Mouse (Mus musculus) T-helper 2 cell (primary cell): Measurements from ENCODE around the gene Tmem92.

ENCODE experiments used
- in situ Hi-C: fragments of 300-600 bp; cut with MboI, MseI; formaldehyde crosslinking; loops from one replicate; pipeline ENCODE4 v1.15.1; 2025; ENCODE audit warnings: high pct_unique_total_duplicates

Gene Tmem92

DNA sequence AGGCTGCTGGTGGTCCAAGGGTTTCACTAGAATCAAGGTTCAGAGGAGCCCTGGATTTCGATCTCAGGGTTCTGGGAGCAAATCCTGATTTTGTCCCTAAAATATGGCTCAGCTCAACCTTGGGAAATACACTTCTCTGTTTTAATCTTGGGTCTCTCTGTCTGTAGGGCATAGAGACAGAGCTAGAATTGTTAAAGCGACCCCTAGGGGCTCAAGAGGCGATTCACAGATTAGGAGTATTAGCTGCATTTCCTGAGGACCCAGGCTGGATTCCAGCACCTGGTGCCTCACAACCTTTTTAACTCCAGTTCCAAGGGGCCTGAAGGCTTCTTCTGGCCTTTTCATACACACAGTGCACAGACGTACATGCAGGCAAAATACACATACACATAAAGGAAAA, 52.9 kb downstream of the Tmem92 start:
- in situ Hi-C loops, result no loop called here

DNA sequence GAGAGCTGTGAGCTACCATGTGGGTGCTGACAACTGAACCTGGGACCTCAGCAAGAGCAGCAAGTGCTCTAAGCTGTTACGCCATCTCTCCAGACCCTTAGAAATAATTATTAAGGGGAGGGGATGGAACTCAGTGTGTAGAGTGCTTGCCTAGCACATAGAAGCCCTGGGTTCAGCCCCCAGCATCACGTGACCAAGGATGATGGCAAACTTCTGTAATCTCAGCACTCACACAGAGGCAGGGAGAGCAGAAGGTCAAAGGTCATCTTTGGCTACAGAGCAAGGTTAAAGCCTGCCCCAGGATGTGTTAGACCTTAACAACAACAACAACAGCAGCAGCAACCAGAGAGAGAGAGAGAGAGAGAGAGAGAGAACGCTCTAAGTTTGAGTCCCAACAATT, 54.0 kb downstream of the Tmem92 start:
- in situ Hi-C loops, result no loop called here

DNA sequence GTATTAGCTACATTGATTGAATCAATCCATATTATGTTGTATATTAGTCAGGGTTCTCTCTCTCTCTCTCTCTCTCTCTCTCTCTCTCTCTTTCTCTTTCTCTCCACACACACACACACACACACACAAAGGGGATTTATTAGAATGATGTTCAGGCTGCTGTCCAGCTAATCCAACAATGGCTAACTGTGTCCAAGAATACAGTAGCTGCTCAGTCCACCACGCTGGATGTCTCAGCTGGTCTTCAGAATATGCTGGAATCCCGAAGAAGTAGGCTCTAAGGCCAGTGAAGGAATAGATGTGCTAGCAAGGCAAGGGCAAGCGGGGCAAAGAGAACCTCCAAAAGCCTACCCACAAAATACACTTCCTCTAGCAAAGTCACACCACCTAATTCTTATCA, 55.2 kb downstream of the Tmem92 start:
- in situ Hi-C loops, result no loop called here
